Mouse (Mus musculus): Measurements from ENCODE around the gene Slc39a2.

- no peak for TF ChIP-seq CTCF (IDR thresholded peaks at IDR 0.05; ENCODE audit: low read depth)
- TF ChIP-seq EP300 (optimal IDR thresholded peaks at IDR 0.05), result no peak
These were observed 48.9 kb downstream of the Slc39a2 start for GRCm38 (mm10) chr14:51941577-51941976.
